ENCODE assay signal across 11 mouse cellular contexts in genomic region chr2:4978091-4978490, GRCm38 (mm10). TPM values are rescaled to one million over a fixed set of nuclear protein-coding genes. Genes with fewer than 3 reads are reported as not detected.
DNase-seq lines count a peak whose midpoint lies in the region; ATAC-seq and TF ChIP-seq lines count a peak whose summit lies in the region.
"Had no signal": no experiment of that assay in that cellular context is flagged by ENCODE, and none has a peak within 500 bp of the region (broad histone marks: within the 10 kb centered on the region; RNA-seq: fewer than 3 reads in every experiment).

No protein-coding gene starts in this region.

- WGBS in embryonic facial prominence, embryonic 12.5 days: 7% methylated on average over 8 of the region's 8 CpGs
- WGBS in liver, embryonic 12.5 days (ENCODE audit: insufficient replicate concordance): 41% methylated on average over 8 of the region's 8 CpGs
- WGBS in intestine, embryonic 15.5 days: 45% methylated on average over 8 of the region's 8 CpGs

- H3K4me1 ChIP-seq in ES-E14 (ENCODE audit: control insufficient read depth in 2 of 2, insufficient read depth in 2 of 2, low read length in 2 of 2, poor library complexity in 1 of 2): peaks cover 0 to 12% of the 10 kb centered on the region in 2 experiments; a peak in 2 of 4 replicates
- peaks cover 14% of the 10 kb centered on the region for H3K4me1 ChIP-seq in embryonic facial prominence, embryonic 12.5 days
- no peaks in the 10 kb centered on the region for H3K4me1 ChIP-seq in liver, embryonic 12.5 days
- 0 out of 2 replicates have a peak, but pooled peaks cover 2% of the 10 kb centered on the region for H3K4me1 ChIP-seq in intestine, embryonic 15.5 days (replicated peaks)

- no peak overlapping the region for H3K4me3 ChIP-seq in ES-E14 (ENCODE audit: insufficient read depth in 1 of 2, low read depth in 1 of 2, low read length in 2 of 2, poor library complexity in 1 of 2, severe bottlenecking in 1 of 2)
- H3K4me3 ChIP-seq in embryonic facial prominence, embryonic 12.5 days: no peak overlapping the region
- no peak overlapping the region for H3K4me3 ChIP-seq in layer of hippocampus, adult 2 months
- no peak overlapping the region for H3K4me3 ChIP-seq in liver, embryonic 12.5 days
- H3K4me3 ChIP-seq in intestine, embryonic 15.5 days (replicated peaks): no peak overlapping the region

- no peaks in the 10 kb centered on the region for H3K27me3 ChIP-seq in embryonic facial prominence, embryonic 12.5 days
- H3K27me3 ChIP-seq in liver, embryonic 12.5 days (replicated peaks): 0 out of 2 replicates have a peak, but pooled peaks cover 3% of the 10 kb centered on the region
- no peaks in the 10 kb centered on the region for H3K27me3 ChIP-seq in intestine, embryonic 15.5 days (replicated peaks)

- TF ChIP-seq CTCF in layer of hippocampus, adult 2 months (conservative IDR thresholded peaks at IDR 0.05): no peak

- no peak for ATAC-seq in cerebellum, adult (ENCODE audit: insufficient number of reproducible peaks, low FRiP score, low TSS enrichment)
- ATAC-seq in embryonic facial prominence, embryonic 12.5 days (ENCODE audit: insufficient number of reproducible peaks, insufficient read depth, low FRiP score, low TSS enrichment): 0 out of 2 replicates have a peak, but pooled peaks have one; percentile 42
- no peak for ATAC-seq in liver, embryonic 12.5 days
- no peak for ATAC-seq in intestine, embryonic 15.5 days

- H3K9me3 ChIP-seq in ES-E14 (ENCODE audit: control insufficient read depth, insufficient read depth, low read depth, low read length): no peaks in the 10 kb centered on the region
- no peaks in the 10 kb centered on the region for H3K9me3 ChIP-seq in embryonic facial prominence, embryonic 12.5 days
- H3K9me3 ChIP-seq in liver, embryonic 12.5 days (replicated peaks): no peaks in the 10 kb centered on the region
- no peaks in the 10 kb centered on the region for H3K9me3 ChIP-seq in intestine, embryonic 15.5 days

- H3K27ac ChIP-seq in ES-E14 (ENCODE audit: insufficient read depth, low read depth, low read length, poor library complexity, severe bottlenecking): 0 out of 2 replicates have a peak overlapping the region, but pooled peaks have one; percentile 16
- peak overlapping the region; percentile 69 for H3K27ac ChIP-seq in embryonic facial prominence, embryonic 12.5 days
- peak overlapping the region; percentile 36; the same call in 1 of the 2 replicates for H3K27ac ChIP-seq in layer of hippocampus, adult 2 months
- H3K27ac ChIP-seq in liver, embryonic 12.5 days: no peak overlapping the region
- H3K27ac ChIP-seq in intestine, embryonic 15.5 days: no peak overlapping the region

- peak; percentile 4 for DNase-seq in cerebellum, adult 9-11 months
- no peak for DNase-seq in ES-E14 (ENCODE audit: low read depth, low spot score)
- peak; percentile 41 to 55 for DNase-seq in layer of hippocampus, adult 2 months (ENCODE audit: low spot score in 2 of 2)
- no peak for DNase-seq in thymus, postnatal 10 days (ENCODE audit: low spot score in 2 of 2)
- DNase-seq: heart, postnatal 36 days had no signal

- H3K36me3 ChIP-seq in ES-E14 (ENCODE audit: control insufficient read depth, insufficient read depth, low read length, poor library complexity, severe bottlenecking): no peaks in the 10 kb centered on the region
- H3K36me3 ChIP-seq in embryonic facial prominence, embryonic 12.5 days: no peaks in the 10 kb centered on the region
- H3K36me3 ChIP-seq in liver, embryonic 12.5 days: no peaks in the 10 kb centered on the region
- no peaks in the 10 kb centered on the region for H3K36me3 ChIP-seq in intestine, embryonic 15.5 days

- in situ Hi-C loops in ES-E14 (cut with MboI; ENCODE audit: low sequenced_read_pairs in 2 of 2, unreplicated experiment in 2 of 2): no loop called here

- no peak overlapping the region for H3K9ac ChIP-seq in ES-E14 (ENCODE audit: insufficient read depth, low read depth, low read length, poor library complexity, severe bottlenecking)
- no peak overlapping the region for H3K9ac ChIP-seq in embryonic facial prominence, embryonic 12.5 days
- no peak overlapping the region for H3K9ac ChIP-seq in liver, embryonic 12.5 days
- H3K9ac ChIP-seq in intestine, embryonic 15.5 days: no peak overlapping the region

- no peak overlapping the region for H3K4me2 ChIP-seq in embryonic facial prominence, embryonic 12.5 days (replicated peaks)
- no peak overlapping the region for H3K4me2 ChIP-seq in liver, embryonic 12.5 days
- no peak overlapping the region for H3K4me2 ChIP-seq in intestine, embryonic 15.5 days (replicated peaks)

TF ChIP-seq in ES-E14, 5 proteins besides CTCF, POLR2A, EP300 and RAD21:
- TF ChIP-seq ZC3H11A (IDR thresholded peaks at IDR 0.05; ENCODE audit: borderline replicate concordance, low read depth, low read length) (no peak), MAFK (IDR thresholded peaks at IDR 0.05; ENCODE audit: insufficient read depth, low read depth, low read length) (no peak), ZNF384 (IDR thresholded peaks at IDR 0.05; ENCODE audit: low read depth, low read length) (no peak), CHD2 (IDR thresholded peaks at IDR 0.05; ENCODE audit: low read depth, low read length) (no peak), HCFC1 (IDR thresholded peaks at IDR 0.05; ENCODE audit: borderline replicate concordance, insufficient read depth, low read length) (no peak)
TF ChIP-seq in ES-E14: peak in this region for 0.

RNA-seq across cellular contexts. Expression of gene Ucma, which starts 2.2 kb away (rescaled TPM):
- 2.5 and 2.7 TPM in 2 replicates for total RNA-seq in ES-E14 (2012; rRNA removed)
- 0.56 TPM in 1 of 2 replicates, not detected in the other for polyA plus RNA-seq in embryonic facial prominence, embryonic 12.5 days (2016; fragmentation: Nextera tagmentation; extraction: Ambion mirVana)
- total RNA-seq in layer of hippocampus, adult 2 months (2021): 1 to 10 TPM; 1.8 to 4.0 TPM
- not detected in 2 replicates for polyA plus RNA-seq in liver, embryonic 12.5 days (2016; fragmentation: Nextera tagmentation; extraction: Ambion mirVana)
- not detected in 2 replicates for polyA plus RNA-seq in intestine, embryonic 15.5 days (2015; fragmentation: Nextera tagmentation; extraction: Ambion mirVana)
- total RNA-seq: heart, postnatal 36 days had no signal
- polyA plus RNA-seq: lung, embryonic 16.5 days; spleen, adult 2 months had no signal

RNA-seq across cellular contexts. Expression of gene Mcm10, which starts 34.5 kb away (rescaled TPM):
- 127 and 141 TPM in 2 replicates for total RNA-seq in ES-E14 (2012; rRNA removed)
- polyA plus RNA-seq in embryonic facial prominence, embryonic 12.5 days (2016; fragmentation: Nextera tagmentation; extraction: Ambion mirVana): 38.7 and 44.8 TPM in 2 replicates
- 1 to 10 TPM; 1.1 to 2.0 TPM for total RNA-seq in layer of hippocampus, adult 2 months (2021)
- 57.7 and 59.0 TPM in 2 replicates for polyA plus RNA-seq in liver, embryonic 12.5 days (2016; fragmentation: Nextera tagmentation; extraction: Ambion mirVana)
- polyA plus RNA-seq in intestine, embryonic 15.5 days (2015; fragmentation: Nextera tagmentation; extraction: Ambion mirVana): 34.2 and 36.8 TPM in 2 replicates

RNA-seq across cellular contexts. Expression of gene Phyh, which starts 59.3 kb away (rescaled TPM):
- total RNA-seq in ES-E14 (2012; rRNA removed): 15.0 and 22.0 TPM in 2 replicates
- 50.0 and 55.9 TPM in 2 replicates for polyA plus RNA-seq in embryonic facial prominence, embryonic 12.5 days (2016; fragmentation: Nextera tagmentation; extraction: Ambion mirVana)
- total RNA-seq in layer of hippocampus, adult 2 months (2021): 10 to 100 TPM; 90.9 to 91.1 TPM
- 38.7 and 39.2 TPM in 2 replicates for polyA plus RNA-seq in liver, embryonic 12.5 days (2016; fragmentation: Nextera tagmentation; extraction: Ambion mirVana)
- 80.1 and 83.7 TPM in 2 replicates for polyA plus RNA-seq in intestine, embryonic 15.5 days (2015; fragmentation: Nextera tagmentation; extraction: Ambion mirVana)

Comparison
In these comparisons a context has a peak if more than half of its experiments do, and no peak if none do; other contexts are left out.
1. DNase-seq: peak in cerebellum, adult 9-11 months (single experiment) and layer of hippocampus, adult 2 months (2 of 2); none in ES-E14 (single experiment) and thymus, postnatal 10 days (0 of 2).
2. H3K27ac ChIP-seq: peak in ES-E14 (single experiment), embryonic facial prominence, embryonic 12.5 days (single experiment) and layer of hippocampus, adult 2 months (single experiment); none in liver, embryonic 12.5 days (single experiment) and intestine, embryonic 15.5 days (single experiment).